Mouse (Mus musculus) bone marrow macrophage, adult 2 months (primary cell): ENCODE results near the gene Cdk18. TPM values are rescaled to one million over a fixed set of nuclear protein-coding genes. Genes with fewer than 3 reads are reported as not detected.

Experiments used
- H3K27ac ChIP-seq: 2 replicates; pipeline ENCODE4 v1.5.1; 2012; ENCODE audit warnings: low read depth, low read length; ENCODE audit not compliant: insufficient read depth
- H3K4me1 ChIP-seq: 2 replicates; pipeline ENCODE4 v1.6.1; 2012; ENCODE audit warnings: low read length; ENCODE audit not compliant: control insufficient read depth, insufficient read depth
- H3K4me3 ChIP-seq: 2 replicates; pipeline ENCODE4 v1.5.1; 2012; ENCODE audit warnings: mild to moderate bottlenecking, low read length, moderate library complexity; ENCODE audit not compliant: insufficient read depth
- CTCF ChIP-seq: IDR thresholded peaks from 2 replicates; pipeline ENCODE4 v1.5.1; 2012; ENCODE audit warnings: low read depth, mild to moderate bottlenecking, low read length, moderate library complexity
- POLR2A ChIP-seq: IDR thresholded peaks from 2 replicates; pipeline ENCODE4 v1.6.1; 2012; ENCODE audit warnings: mild to moderate bottlenecking, low read depth, low read length, borderline replicate concordance
- polyA plus RNA-seq: library from polyadenylated mRNA; stranded (reverse); fragments of >200 nt; gene quantifications from 2 replicates; pipeline ENCODE4 v1.2.4, GENCODE M21; 2012; ENCODE audit not compliant: missing spikeins, insufficient read depth, insufficient read length

Cdk18 gene
- polyA plus RNA-seq, 1 experiment = 65.3 TPM

DNA sequence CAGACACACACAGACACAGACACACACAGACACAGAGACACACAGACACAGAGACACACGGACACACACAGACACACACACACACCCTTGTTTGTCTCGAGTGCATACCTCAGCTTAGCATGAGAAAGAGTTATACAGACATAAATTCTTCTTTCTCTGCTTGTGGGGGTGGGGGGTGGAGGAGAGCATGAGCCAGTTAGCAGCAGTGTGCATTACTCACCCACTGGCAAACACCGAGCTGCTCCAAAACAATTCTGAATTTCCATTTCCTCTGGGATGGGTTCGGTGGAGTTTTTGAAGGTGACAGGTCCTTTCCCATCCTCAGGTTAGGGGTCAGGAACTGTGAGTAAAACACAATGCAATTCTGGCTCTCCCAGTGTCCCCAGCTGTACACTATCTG, 40.5 kb downstream of the Cdk18 start:
- Histone ChIP-seq H3K4me1 (peaks cover 15% of the 10 kb centered on the region), H3K27ac (no peak overlapping the region), H3K4me3 (no peak overlapping the region)
- no peak for TF ChIP-seq CTCF
- TF ChIP-seq POLR2A = no peak

DNA sequence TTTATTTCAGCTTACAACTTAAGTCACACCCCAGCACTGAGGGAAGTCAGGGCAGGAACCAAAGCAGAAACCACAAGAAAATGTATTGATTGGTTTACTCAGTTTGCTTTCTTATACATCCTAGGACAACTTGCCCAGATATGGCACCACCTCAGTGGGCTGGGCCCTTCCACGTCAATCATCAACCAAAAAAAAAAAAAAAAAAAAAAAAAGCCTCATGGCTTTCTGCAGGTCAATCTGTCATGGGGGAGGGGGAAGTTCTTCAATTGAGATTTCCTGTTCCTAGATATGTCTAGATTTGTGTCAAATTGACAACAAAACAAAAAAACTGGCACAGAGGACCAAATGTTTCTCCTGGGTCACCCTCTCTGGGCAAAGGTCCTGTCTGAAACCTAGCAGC, 41.4 kb downstream of the Cdk18 start:
- TF ChIP-seq POLR2A = no peak
- H3K4me1 ChIP-seq = peaks cover 15% of the 10 kb centered on the region
- no peak overlapping the region for H3K27ac ChIP-seq
- H3K4me3 ChIP-seq = no peak overlapping the region

DNA sequence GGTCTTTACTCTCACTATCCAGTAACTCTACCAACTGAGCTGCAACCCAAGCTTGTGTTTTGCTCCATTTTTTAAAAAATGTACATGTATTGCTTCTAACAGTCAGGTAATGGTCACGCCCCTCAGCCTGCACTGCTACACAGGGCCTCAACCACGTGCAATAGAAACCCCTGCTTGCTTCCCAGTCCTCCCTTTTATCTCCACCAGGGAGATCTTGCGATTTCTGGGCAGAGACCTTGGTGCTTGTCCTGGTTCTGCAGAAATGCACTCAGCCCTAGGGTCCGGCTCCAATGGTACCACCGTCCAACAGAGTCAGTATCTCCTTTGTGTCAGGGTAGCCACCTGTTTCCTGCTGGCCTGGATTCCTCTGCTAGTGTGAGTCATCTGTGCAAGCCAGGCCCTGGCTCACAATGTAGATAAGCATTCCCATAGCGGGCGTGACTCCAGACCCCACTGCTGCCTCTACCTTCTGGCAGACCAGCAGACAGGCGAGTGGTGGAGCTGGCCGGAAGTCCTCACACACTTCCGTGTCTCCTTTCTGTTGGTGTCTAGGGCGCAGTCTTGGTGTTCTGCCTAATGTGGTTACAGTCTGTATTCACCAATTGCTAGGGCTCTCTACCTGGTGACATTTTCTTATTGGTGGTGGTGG, 44.0 kb downstream of the Cdk18 start:
- Histone ChIP-seq H3K27ac (no peak overlapping the region), H3K4me1 (peaks cover 15% of the 10 kb centered on the region), H3K4me3 (no peak overlapping the region)
- TF ChIP-seq POLR2A (no peak), CTCF (no peak)

DNA sequence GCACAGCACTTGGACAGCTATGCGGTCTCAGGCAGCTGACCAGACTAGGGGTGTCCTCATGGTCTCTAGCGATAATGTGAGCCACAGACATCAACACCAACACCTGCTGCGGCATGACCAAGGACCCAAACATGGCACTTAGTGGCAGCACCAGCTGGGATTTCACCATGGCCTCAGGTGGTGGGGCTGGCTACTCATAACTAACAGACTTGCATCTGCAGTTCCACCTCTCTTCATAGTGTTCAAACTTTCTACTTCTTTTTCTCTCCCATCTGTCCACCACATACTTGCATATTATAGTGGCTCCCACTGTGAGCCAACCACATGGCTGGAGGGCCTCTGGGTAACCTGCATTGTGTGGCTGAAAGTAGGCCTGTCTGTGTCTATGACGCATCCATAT, 46.2 kb downstream of the Cdk18 start:
- Histone ChIP-seq H3K4me1 (peaks cover 7% of the 10 kb centered on the region), H3K4me3 (no peak overlapping the region), H3K27ac (no peak overlapping the region)
- no peak for TF ChIP-seq CTCF
- no peak for TF ChIP-seq POLR2A

DNA sequence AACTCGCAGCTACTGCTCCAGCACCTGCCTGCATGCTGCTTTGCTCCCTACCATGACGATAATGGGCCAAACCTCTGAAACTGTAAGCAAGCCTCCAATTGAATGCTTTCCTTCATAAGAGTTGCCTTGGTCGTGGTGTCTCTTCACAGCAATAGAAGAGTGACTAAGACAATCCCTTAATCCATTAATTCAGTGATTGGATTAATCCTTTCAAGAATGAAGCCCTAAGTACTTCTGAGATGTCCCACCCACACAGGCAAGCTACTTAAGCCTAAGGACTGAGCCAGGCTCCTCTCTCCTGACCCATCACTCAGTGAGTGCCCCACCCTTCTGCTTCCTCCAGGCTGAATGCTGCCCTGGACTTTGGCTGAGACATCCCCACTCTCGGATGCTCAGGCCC, 49.2 kb downstream of the Cdk18 start:
- H3K4me3 ChIP-seq = no peak overlapping the region
- peaks cover under 1% of the 10 kb centered on the region; the same call in 1 of the 2 replicates for H3K4me1 ChIP-seq
- H3K27ac ChIP-seq = no peak overlapping the region
- TF ChIP-seq POLR2A = no peak
- TF ChIP-seq CTCF = no peak

DNA sequence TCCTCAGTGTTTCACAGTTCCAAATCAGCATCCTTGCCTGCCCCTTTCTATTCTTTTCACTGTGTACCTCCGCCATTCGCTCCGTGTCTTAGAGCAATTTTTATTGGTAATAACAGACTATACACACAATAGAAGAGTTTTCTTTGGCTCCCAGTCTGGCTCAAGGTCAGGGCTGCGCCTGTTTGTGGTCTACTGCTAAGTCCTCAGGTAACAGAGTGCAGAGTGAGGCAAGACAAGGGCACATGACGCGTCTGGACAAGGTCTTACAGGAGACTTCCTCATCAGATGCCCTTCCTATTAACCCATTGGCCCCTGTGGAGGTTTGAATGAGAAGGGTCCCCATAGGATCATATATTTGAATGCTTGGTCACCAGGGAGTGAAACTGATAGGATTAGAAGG, 49.7 kb downstream of the Cdk18 start:
- Histone ChIP-seq H3K27ac (no peak overlapping the region), H3K4me1 (peaks cover 3% of the 10 kb centered on the region; the same call in 1 of the 2 replicates), H3K4me3 (no peak overlapping the region)
- TF ChIP-seq CTCF (no peak), POLR2A (no peak)

DNA sequence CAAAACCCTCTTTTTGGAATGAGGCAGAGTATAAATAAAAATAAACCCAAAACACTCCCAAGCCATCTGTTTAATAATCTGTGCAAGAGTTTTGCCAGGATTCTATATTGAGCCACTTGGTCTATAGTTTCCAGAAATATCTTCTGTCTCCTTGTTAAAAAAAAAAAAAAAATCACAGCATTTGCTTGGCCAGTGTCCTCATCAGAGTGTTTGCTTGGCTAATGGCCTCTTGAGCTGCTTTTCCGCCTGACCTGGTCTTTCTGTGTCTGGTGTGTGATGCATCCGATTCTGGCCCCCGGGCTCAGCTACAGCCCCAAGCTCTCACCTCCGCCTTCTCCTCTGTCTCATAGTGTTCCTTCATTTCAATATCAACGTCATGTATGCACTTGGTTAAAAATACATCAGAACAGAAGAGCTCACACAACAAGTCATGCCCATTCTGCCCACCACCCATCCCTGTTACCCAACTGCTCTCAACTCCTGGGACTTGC, 51.3 kb downstream of the Cdk18 start:
- H3K27ac ChIP-seq = no peak overlapping the region
- H3K4me1 ChIP-seq = peaks cover 3% of the 10 kb centered on the region; the same call in 1 of the 2 replicates
- no peak for TF ChIP-seq POLR2A
- no peak for TF ChIP-seq CTCF
- H3K4me3 ChIP-seq = no peak overlapping the region

DNA sequence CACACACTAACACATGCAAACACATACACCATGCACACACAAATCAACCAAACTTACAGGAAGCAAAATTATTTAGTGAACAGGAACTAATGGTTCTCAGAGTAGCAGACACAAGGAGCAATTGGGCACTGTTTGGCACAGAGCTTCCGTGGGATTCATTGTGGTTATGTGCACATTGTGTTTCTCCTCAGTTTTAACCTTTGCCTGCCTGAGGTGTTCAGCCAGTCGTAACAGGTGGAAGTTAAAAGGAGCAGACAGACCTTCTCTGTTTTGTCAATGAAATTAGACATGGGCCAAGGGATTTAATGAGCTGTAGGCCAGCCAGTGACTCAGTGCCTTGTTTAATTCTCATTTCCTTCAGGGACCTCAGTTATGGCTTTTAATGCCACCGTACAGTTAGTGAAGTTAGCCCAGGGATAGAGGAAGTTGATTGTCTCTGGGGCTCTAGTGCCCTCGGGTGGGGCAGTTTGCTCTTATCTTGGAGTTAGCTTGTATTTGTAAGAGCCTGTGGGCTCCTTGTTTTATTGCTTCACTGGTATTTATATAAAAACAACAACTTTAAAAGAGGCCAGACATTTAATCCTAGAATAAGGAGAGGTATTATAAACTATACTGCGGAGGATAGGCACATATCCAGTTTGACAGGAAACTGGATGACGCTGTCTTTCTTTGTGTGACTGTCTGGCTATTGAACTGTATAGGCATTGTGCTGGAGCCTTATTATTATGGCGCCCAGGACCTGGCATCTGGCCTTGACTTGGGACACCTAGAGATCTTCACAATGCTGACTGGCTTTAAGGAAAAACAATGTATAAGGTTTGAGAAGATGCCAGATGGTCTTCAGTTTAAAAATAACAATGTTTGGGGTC, 54.1 kb downstream of the Cdk18 start:
- H3K27ac ChIP-seq = no peak overlapping the region
- peaks cover 3% of the 10 kb centered on the region; the same call in 1 of the 2 replicates for H3K4me1 ChIP-seq
- no peak for TF ChIP-seq CTCF
- no peak for TF ChIP-seq POLR2A
- no peak overlapping the region for H3K4me3 ChIP-seq

DNA sequence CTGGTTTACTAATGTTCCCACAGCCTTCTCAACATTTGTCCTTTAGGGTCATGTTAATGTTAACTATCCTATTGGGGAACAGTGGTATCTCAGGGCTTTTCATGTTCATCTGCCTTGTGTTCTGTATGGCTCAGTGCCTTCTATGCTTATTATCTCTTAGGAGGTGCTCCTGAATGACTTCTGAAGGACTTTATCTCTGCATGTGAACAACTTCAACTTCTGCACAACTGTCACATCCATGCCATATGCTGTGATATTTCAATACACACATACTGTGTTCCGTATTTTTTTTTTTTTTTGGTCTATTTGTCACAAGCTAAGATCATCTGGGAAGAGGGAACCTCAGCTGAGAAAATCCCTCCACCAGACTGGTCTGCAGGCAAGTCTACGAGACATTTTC, 61.1 kb downstream of the Cdk18 start:
- Histone ChIP-seq H3K4me3 (no peak overlapping the region), H3K4me1 (no peaks in the 10 kb centered on the region), H3K27ac (no peak overlapping the region)
- TF ChIP-seq CTCF = no peak
- no peak for TF ChIP-seq POLR2A

DNA sequence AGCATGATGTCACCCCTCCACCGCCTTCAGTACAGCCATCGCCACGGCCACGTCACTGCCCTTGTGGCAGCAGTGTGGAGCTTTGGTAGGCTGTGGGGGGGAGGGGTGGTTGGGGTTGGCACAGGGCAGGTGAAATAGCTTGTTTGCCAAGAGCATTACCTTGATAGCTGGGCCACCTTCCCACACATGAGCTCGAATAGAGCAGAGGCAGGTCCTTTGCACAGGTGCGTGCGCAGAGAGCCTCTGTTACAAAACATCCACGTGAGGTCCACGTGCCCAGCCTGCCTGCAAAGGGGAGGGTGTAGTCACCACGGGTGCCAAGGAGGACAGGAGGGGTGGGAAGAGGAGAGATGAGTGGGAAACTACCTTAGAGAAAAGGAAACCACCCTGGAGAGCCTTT, 63.9 kb downstream of the Cdk18 start:
- Histone ChIP-seq H3K27ac (no peak overlapping the region), H3K4me1 (no peaks in the 10 kb centered on the region), H3K4me3 (no peak overlapping the region)
- TF ChIP-seq POLR2A (no peak), CTCF (no peak)
